Mouse (Mus musculus): ENCODE data around the gene Gipc3. TPM values are rescaled to one million over a fixed set of nuclear protein-coding genes. Genes with fewer than 3 reads are reported as not detected.

The Gipc3 gene
- polyA plus RNA-seq, 1 experiment from 2014 or later = 0.06 TPM

DNA sequence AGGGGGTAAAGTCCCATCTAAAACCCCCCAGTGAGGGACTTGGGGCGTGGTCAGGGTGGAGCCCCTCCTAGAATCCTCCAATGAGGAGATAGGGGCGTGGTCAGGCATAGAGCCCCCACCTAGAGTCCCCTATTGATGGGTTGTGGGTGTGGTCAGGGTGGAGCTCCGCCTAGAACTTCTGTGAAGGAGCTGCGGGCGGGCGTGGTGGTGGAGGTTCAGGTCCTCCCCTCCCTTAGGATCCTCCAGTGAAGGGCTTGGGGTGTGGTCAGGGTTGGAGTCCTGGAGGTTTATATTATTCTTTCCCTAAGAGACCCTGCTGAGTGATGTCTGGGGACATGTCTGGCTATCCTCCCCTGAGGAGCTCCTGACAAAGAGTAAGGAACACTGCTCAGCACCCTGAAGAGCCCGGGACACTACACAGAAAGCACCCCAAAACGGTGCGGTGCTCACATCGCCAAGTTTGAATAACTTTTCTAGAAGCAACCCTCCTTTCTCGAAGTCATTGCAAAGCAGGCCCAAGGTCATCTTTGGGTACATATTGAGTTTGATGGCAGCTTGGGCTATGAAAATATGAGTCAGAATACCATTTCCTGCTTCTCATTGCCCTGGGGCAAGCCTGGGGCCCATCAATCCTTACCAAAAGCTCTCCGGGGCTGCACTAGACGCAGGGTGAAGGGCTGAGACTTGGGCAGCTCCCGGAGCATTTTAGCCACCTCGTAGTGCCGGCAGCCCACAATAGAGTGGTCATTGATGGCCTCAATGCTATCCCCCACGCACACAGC lies 2.3 kb downstream of the Gipc3 start:
- no peaks in the 10 kb centered on the region for H3K9me3 ChIP-seq
- no peak overlapping the region for H3K27ac ChIP-seq
- H3K4me2 ChIP-seq (replicated peaks) = no peak overlapping the region
- H3K9ac ChIP-seq = no peak overlapping the region
- no peak overlapping the region for H3K4me3 ChIP-seq
- no peak for ATAC-seq (ENCODE audit: low FRiP score, low read depth)
- 47% methylated on average over 17 of the region's 17 CpGs for WGBS
- H3K4me1 ChIP-seq = peaks cover 18% of the 10 kb centered on the region
- H3K36me3 ChIP-seq = peaks cover 8% of the 10 kb centered on the region
- peaks cover 79% of the 10 kb centered on the region for H3K27me3 ChIP-seq

DNA sequence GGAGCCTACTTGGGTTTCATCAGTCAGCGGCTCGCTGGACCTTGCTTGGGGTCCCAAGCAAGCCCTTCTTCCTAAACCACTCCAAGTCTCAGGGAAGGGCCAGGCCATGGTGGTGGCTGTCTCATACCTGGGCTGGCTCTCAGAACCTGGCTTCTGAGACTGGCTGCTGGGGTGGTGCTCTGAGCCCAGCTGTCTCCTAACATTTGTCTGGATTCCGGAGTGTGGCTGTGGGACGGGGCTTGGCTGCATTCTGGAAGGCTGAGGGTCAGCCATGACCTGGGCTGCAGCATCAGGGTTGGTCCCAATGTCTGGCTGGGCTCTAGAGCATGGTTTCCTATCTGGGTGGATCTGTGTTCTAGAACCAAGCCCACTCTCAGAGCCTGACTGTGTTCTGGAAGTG lies 6.5 kb downstream of the Gipc3 start:
- Histone ChIP-seq H3K36me3 (no peaks in the 10 kb centered on the region), H3K27ac (peak overlapping the region; percentile 83), H3K4me1 (peaks cover 26% of the 10 kb centered on the region), H3K4me2 (replicated peaks) (peak overlapping the region; percentile 36; the same call in 1 of the 2 replicates), H3K27me3 (peaks cover 68% of the 10 kb centered on the region), H3K9me3 (no peaks in the 10 kb centered on the region), H3K9ac (no peak overlapping the region), H3K4me3 (no peak overlapping the region)
- no peak for ATAC-seq (ENCODE audit: low FRiP score, low read depth)
- 88% methylated on average over 4 of the region's 4 CpGs for WGBS

DNA sequence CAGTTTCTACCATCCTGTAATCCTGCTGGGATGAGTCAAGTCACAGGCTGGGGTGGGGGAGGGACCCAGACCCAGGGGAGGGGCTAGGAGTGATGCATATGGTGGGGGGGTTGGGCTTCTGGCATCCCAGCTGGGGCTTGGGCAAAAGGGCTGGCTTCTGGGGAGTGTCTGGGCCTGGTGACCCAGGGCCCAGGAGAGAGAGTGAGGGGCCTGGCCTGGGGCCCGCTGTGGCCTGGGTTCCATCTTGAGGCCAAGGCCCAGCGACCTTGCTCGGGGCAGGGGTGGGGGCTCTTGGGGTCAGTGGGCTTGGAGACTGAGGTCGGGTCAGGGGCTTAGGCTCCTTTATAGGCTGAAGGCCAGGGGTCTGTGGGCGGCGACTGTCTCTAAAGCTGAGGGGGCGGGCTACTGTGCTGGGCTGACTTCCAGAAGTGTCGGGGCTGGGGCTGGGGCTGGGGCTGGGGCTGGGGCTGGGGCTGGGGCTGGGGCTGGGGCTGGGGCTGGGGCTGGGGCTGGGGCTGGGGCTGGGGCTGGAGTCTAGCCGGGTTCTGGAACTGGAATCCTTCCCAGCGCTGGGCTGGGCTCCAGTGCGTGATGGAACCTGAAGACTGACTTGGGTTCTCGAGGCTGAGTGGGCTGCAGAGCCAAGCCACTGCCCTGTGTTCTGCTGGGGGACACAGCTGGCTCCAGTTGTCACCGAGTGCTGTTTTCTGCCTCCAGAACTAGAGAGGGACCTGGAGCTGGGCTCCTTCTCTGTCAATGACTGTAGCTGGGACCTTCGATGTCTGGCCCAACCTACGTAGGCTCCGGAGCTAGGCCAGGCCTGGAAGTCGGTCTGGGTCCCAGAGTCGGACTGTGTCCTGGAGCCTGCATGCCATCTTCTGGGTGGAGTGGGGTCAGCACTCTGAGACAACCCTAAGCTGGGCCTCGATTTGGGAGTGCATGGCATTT lies 7.4 kb downstream of the Gipc3 start:
- H3K4me2 ChIP-seq (replicated peaks) = peak overlapping the region; percentile 36
- H3K36me3 ChIP-seq = no peaks in the 10 kb centered on the region
- H3K9me3 ChIP-seq = no peaks in the 10 kb centered on the region
- H3K9ac ChIP-seq = peak overlapping the region; percentile 45
- peaks cover 61% of the 10 kb centered on the region for H3K27me3 ChIP-seq
- WGBS = 35% methylated on average over 17 of the region's 19 CpGs
- H3K4me3 ChIP-seq = no peak overlapping the region
- peak overlapping the region; percentile 83 for H3K27ac ChIP-seq
- ATAC-seq (ENCODE audit: low FRiP score, low read depth) = peak; percentile 62
- H3K4me1 ChIP-seq = peaks cover 26% of the 10 kb centered on the region

DNA sequence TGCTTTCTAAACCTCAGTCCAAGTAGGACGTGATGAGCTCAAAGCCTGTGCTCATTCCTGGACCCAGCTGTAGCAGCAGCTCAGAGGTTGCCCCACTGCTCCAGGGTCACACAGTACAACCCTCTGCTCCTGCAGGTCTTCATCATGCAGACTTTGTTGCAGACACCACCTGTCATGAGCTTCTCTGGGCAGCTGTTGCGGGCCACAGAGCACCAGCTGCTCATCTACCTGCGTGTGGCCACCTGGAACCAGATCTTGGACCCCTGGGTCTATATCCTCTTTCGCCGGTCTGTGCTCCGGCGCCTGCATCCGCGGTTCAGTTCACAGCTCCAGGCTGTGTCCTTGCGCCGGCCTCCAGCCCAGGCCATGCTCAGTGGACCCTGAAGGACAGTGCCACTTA lies 8.7 kb downstream of the Gipc3 start:
- no peaks in the 10 kb centered on the region for H3K9me3 ChIP-seq
- no peak overlapping the region for H3K9ac ChIP-seq
- no peak for ATAC-seq (ENCODE audit: low FRiP score, low read depth)
- H3K4me1 ChIP-seq = peaks cover 39% of the 10 kb centered on the region
- no peak overlapping the region for H3K27ac ChIP-seq
- WGBS = 67% methylated on average over 11 of the region's 11 CpGs
- peaks cover 54% of the 10 kb centered on the region for H3K27me3 ChIP-seq
- H3K36me3 ChIP-seq = no peaks in the 10 kb centered on the region
- H3K4me3 ChIP-seq = no peak overlapping the region
- H3K4me2 ChIP-seq (replicated peaks) = no peak overlapping the region

DNA sequence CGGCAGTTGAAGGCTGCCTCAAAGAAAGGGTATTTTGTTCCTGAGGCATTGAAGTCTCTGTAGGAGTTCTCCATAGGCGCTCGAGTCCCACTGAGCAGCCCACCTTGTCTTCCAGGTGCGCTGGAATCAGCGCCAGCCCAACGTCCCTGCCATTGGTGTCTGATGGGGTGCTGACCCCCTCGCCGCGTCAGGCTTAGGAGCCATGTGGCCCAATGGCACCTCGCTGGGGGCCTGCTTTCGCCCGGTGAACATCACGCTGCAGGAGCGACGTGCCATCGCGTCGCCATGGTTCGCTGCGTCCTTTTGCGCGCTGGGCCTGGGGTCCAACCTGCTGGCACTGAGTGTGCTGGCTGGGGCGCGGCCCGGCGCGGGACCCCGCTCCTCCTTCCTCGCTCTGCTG lies 10.8 kb downstream of the Gipc3 start:
- H3K9me3 ChIP-seq = no peaks in the 10 kb centered on the region
- no peak overlapping the region for H3K27ac ChIP-seq
- peak overlapping the region; percentile 12; the same call in 1 of the 2 replicates for H3K4me3 ChIP-seq
- H3K9ac ChIP-seq = 0 out of 2 replicates have a peak overlapping the region, but pooled peaks have one; percentile 19
- peaks cover 49% of the 10 kb centered on the region for H3K4me1 ChIP-seq
- H3K4me2 ChIP-seq (replicated peaks) = peak overlapping the region; percentile 36
- H3K36me3 ChIP-seq = peaks cover 11% of the 10 kb centered on the region
- peaks cover 37% of the 10 kb centered on the region for H3K27me3 ChIP-seq
- WGBS = 17% methylated on average over 27 of the region's 29 CpGs
- no peak for ATAC-seq (ENCODE audit: low FRiP score, low read depth)

DNA sequence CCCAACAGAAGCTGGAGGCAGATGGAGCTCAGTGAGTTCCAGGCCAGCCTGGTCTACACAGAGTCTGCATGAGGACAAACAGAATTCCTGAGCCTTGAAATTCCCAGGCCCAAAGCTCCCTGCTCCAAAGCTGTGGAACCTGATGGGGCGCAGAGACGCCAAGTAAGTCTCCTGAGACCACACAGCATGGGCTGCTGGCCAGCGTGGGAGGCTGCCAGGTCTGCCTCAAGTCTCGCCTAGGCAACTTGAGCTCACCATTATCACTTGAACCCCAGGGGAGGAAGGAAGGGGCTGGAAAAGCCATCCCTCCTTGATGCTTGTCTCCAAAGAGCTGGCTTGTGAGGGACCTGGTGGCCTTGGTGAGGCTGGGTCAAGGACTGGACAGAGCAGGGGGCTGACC lies 13.1 kb downstream of the Gipc3 start:
- Histone ChIP-seq H3K27ac (peak overlapping the region; percentile 90), H3K27me3 (peaks cover 31% of the 10 kb centered on the region), H3K9ac (peak overlapping the region; percentile 54), H3K4me3 (no peak overlapping the region), H3K9me3 (no peaks in the 10 kb centered on the region), H3K36me3 (peaks cover 33% of the 10 kb centered on the region), H3K4me1 (peaks cover 33% of the 10 kb centered on the region), H3K4me2 (replicated peaks) (peak overlapping the region; percentile 30; the same call in 1 of the 2 replicates)
- 51% methylated on average over 4 of the region's 4 CpGs for WGBS
- 0 out of 2 replicates have a peak, but pooled peaks have one; percentile 1 for ATAC-seq (ENCODE audit: low FRiP score, low read depth)

DNA sequence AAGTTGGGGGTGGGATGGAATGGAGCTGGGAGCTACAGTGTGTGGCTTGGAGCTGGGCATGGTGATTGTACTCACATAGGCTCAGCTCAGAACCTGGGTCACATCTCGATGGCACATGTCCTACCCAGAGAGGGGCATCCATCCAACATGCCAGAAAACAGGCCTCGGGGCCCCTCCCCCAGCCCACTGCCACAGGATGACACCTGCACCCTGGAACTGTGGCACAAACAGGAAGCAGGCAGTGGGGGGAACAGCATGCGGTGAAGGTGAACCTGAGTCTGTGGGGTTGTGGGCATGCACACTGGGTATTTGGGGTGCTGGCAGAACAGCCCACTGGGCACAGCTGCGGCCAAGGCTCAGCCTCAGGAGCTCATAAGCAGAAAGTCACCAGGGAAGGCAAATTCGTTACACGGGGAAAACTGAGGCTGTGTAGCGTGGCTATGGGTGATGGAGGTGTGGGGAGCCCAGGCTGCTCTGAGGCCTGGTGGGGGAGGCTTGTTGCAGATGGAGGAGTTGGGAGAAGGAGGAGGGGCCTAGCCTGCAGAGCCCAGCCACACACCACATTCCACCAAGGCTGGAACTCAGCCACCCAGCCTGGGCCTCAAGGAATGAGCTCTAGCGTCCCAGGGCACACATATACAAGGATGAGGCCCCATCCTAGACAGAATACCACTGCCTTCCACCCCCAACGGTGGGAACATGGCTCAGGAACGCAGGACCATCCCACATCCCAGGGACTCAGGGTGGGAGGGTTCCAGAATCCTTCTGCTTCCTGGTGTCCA lies 13.7 kb downstream of the Gipc3 start:
- H3K4me3 ChIP-seq = no peak overlapping the region
- no peaks in the 10 kb centered on the region for H3K9me3 ChIP-seq
- H3K4me1 ChIP-seq = peaks cover 28% of the 10 kb centered on the region
- peak overlapping the region; percentile 90 for H3K27ac ChIP-seq
- peak; percentile 84 for ATAC-seq (ENCODE audit: low FRiP score, low read depth)
- peak overlapping the region; percentile 54 for H3K9ac ChIP-seq
- peaks cover 25% of the 10 kb centered on the region for H3K27me3 ChIP-seq
- H3K4me2 ChIP-seq (replicated peaks) = peak overlapping the region; percentile 30
- WGBS = 56% methylated on average over 10 of the region's 10 CpGs
- H3K36me3 ChIP-seq = peaks cover 40% of the 10 kb centered on the region

DNA sequence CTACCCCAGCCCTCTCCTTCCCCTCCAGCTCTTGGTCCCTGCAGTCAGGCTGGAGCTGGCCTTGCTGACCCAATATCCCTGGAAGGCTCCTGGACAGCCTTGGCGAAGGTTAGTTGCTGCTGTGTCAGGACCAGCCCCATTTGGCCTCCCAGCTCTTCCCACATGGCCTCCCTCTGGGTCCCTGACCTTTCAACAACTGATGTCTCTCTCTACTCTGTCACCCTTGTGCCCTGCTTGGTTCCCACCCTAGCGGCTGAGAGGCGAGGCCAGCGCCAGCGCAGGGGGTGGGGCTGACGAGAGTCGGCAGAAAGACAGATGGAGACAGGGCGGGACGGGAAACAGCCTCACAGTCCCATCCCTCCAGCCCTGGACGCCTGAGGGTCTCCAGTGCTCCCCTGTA lies 14.7 kb downstream of the Gipc3 start, which contains the start of gene Tbxa2r:
Tbxa2r (plus strand) TSS at position 346 of the 400 bp plus-strand sequence.
- 15% methylated on average over 10 of the region's 10 CpGs for WGBS
- Histone ChIP-seq H3K27ac (peak within 1 kb of the TSS; percentile 90), H3K4me2 (replicated peaks) (peak within 1 kb of the TSS; percentile 30), H3K9ac (peak within 1 kb of the TSS; percentile 54; the same call in 1 of the 2 replicates), H3K36me3 (peaks cover 50% of the 10 kb centered on the region), H3K4me3 (no peak within 1 kb of the TSS), H3K27me3 (peaks cover 21% of the 10 kb centered on the region), H3K9me3 (no peaks in the 10 kb centered on the region), H3K4me1 (peaks cover 28% of the 10 kb centered on the region)
- no peak for ATAC-seq (ENCODE audit: low FRiP score, low read depth)

DNA sequence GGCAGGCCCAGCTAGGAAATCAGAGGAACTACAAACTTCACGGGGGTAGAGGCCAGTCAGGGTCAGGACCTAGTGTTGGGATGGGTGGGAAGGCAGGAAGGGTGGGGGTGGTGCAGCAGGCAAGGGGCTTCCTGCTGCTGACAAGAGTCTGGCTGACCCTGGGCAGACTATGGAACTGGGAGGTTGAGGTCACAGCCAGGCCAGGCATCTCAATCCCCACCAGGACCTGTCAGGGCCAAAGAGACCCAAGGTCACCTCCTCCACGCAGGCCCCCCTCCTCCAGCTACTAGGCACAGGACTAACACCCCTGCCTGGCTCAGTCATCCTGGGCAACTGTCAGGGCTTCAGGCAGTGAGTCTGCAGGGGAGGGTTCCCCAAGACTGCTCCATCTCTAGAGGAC lies 15.1 kb downstream of the Gipc3 start:
- Histone ChIP-seq H3K4me3 (no peak overlapping the region), H3K36me3 (peaks cover 54% of the 10 kb centered on the region), H3K27ac (no peak overlapping the region), H3K9me3 (no peaks in the 10 kb centered on the region), H3K4me1 (peaks cover 28% of the 10 kb centered on the region), H3K9ac (0 out of 2 replicates have a peak overlapping the region, but pooled peaks have one; percentile 15), H3K27me3 (peaks cover 16% of the 10 kb centered on the region), H3K4me2 (replicated peaks) (no peak overlapping the region)
- no peak for ATAC-seq (ENCODE audit: low FRiP score, low read depth)
- WGBS = 17% methylated on average over 2 of the region's 2 CpGs

DNA sequence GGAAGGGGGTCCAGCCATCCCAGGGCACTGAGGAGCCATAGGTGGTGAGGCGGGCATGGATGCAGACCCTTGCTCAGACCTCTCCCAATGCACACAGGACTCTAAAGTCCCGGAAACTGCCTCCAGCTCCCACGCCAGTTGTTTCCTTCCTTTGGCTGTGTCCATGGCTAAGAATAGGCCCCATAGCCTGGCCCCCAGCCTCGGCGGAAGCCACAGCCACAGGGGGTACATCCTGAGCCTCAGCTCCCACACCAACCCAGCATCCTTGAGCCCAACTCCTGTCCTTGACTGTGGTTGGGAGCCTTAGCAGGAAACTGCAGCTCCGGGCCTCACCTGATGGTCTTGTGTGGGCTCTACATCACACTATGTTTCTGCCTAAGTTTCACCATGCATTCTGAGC lies 16.2 kb downstream of the Gipc3 start:
- H3K4me3 ChIP-seq = no peak overlapping the region
- ATAC-seq (ENCODE audit: low FRiP score, low read depth) = no peak
- peaks cover 31% of the 10 kb centered on the region for H3K4me1 ChIP-seq
- H3K9me3 ChIP-seq = no peaks in the 10 kb centered on the region
- 78% methylated on average over 6 of the region's 6 CpGs for WGBS
- no peak overlapping the region for H3K4me2 ChIP-seq (replicated peaks)
- H3K9ac ChIP-seq = no peak overlapping the region; the same call in 1 of the 2 replicates
- H3K36me3 ChIP-seq = peaks cover 63% of the 10 kb centered on the region
- peaks cover 6% of the 10 kb centered on the region for H3K27me3 ChIP-seq
- H3K27ac ChIP-seq = 0 out of 2 replicates have a peak overlapping the region, but pooled peaks have one; percentile 17

DNA sequence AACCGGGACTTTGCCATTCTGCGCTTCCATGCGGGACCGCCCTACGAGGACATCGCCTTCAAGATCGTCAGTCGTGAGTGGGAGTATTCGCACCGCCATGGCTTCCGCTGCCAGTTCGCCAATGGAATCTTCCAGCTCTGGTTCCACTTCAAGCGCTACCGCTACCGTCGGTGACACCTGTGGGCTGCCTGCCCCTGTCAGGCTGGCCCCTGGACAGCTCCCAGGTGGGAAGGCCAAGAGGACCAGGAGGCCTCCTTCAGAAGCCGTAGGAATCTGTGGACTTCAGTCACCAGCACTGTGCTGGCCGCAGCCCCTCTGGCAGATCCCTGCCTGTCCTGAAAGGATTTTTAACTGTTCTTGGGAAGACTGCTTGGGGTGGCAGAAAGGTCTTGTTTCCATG lies 17.3 kb downstream of the Gipc3 start:
- H3K27ac ChIP-seq = no peak overlapping the region
- ATAC-seq (ENCODE audit: low FRiP score, low read depth) = no peak
- no peak overlapping the region for H3K4me3 ChIP-seq
- no peak overlapping the region for H3K9ac ChIP-seq
- H3K27me3 ChIP-seq = 0 out of 2 replicates have a peak, but pooled peaks cover 2% of the 10 kb centered on the region
- H3K4me1 ChIP-seq = peaks cover 35% of the 10 kb centered on the region
- WGBS = 94% methylated on average over 18 of the region's 18 CpGs
- no peak overlapping the region for H3K4me2 ChIP-seq (replicated peaks)
- H3K9me3 ChIP-seq = no peaks in the 10 kb centered on the region
- peaks cover 63% of the 10 kb centered on the region for H3K36me3 ChIP-seq

All from limb, embryonic 13.5 days (tissue).